Comparison of ENCODE assay signal across 28 mouse cellular contexts in genomic region chr4:116111486-116111885, GRCm38 (mm10). TPM values are rescaled to one million over a fixed set of nuclear protein-coding genes. Genes with fewer than 3 reads are reported as not detected.
"Had no signal": no experiment of that assay in that cellular context is flagged by ENCODE, and none has a peak within 500 bp of the region (broad histone marks: within the 10 kb centered on the region; RNA-seq: fewer than 3 reads in every experiment).

No protein-coding gene starts in this region.

- DNase-seq: cerebellum, adult 2 months; cerebellum, adult 8-10 months; cerebellum, adult 9-10 months; cerebellum, adult 9-11 months; cerebellum, postnatal 10 days; cerebellum, postnatal 14 days; cerebellum, postnatal 25 days; cerebellum, postnatal 36 days; embryo, embryonic 11 days; forebrain, postnatal 0 days; gastrocnemius, adult 2 months; gastrocnemius, postnatal 10 days; gastrocnemius, postnatal 14 days; gastrocnemius, postnatal 25 days; gastrocnemius, postnatal 36 days; heart, adult 2 months had no signal

- ATAC-seq: forebrain, embryonic 13.5 days; forebrain, embryonic 14.5 days; forebrain, embryonic 15.5 days; forebrain, embryonic 16.5 days; forebrain, postnatal 0 days had no signal

- H3K4me1 ChIP-seq: embryonic facial prominence, embryonic 10.5 days; embryonic facial prominence, embryonic 12.5 days; embryonic facial prominence, embryonic 13.5 days; embryonic facial prominence, embryonic 15.5 days; forebrain, embryonic 12.5 days; forebrain, embryonic 13.5 days; forebrain, embryonic 15.5 days had no signal

- H3K9ac ChIP-seq: embryonic facial prominence, embryonic 12.5 days; embryonic facial prominence, embryonic 13.5 days; embryonic facial prominence, embryonic 15.5 days; forebrain, embryonic 12.5 days; forebrain, embryonic 13.5 days; forebrain, embryonic 15.5 days; forebrain, postnatal 0 days had no signal

- H3K4me3 ChIP-seq: embryonic facial prominence, embryonic 10.5 days; embryonic facial prominence, embryonic 12.5 days; embryonic facial prominence, embryonic 13.5 days; embryonic facial prominence, embryonic 15.5 days; erythroblast, embryonic 14.5 days; forebrain, embryonic 10.5 days; forebrain, embryonic 12.5 days; forebrain, embryonic 13.5 days; forebrain, embryonic 15.5 days; gastrocnemius, adult 2 months; heart, adult 2 months had no signal

- H3K27ac ChIP-seq: embryonic facial prominence, embryonic 10.5 days; embryonic facial prominence, embryonic 12.5 days; embryonic facial prominence, embryonic 13.5 days; embryonic facial prominence, embryonic 15.5 days; forebrain, embryonic 10.5 days; forebrain, embryonic 12.5 days; forebrain, embryonic 13.5 days; forebrain, embryonic 15.5 days; gastrocnemius, adult 2 months; heart, adult 2 months had no signal

- H3K4me2 ChIP-seq: embryonic facial prominence, embryonic 12.5 days; embryonic facial prominence, embryonic 13.5 days; embryonic facial prominence, embryonic 15.5 days; forebrain, embryonic 12.5 days; forebrain, embryonic 13.5 days; forebrain, embryonic 15.5 days had no signal

- H3K9me3 ChIP-seq: embryonic facial prominence, embryonic 10.5 days; embryonic facial prominence, embryonic 12.5 days; embryonic facial prominence, embryonic 13.5 days; embryonic facial prominence, embryonic 15.5 days; forebrain, embryonic 10.5 days; forebrain, embryonic 12.5 days; forebrain, embryonic 13.5 days; forebrain, embryonic 15.5 days had no signal

- H3K27me3 ChIP-seq: embryonic facial prominence, embryonic 12.5 days; embryonic facial prominence, embryonic 13.5 days; embryonic facial prominence, embryonic 15.5 days; forebrain, embryonic 12.5 days; forebrain, embryonic 13.5 days; forebrain, embryonic 15.5 days had no signal

RNA-seq across cellular contexts. Expression of gene Lurap1, which starts 39.7 kb away (rescaled TPM):
- total RNA-seq: granulocyte monocyte progenitor cell, adult 5-6 weeks had no signal
- polyA plus RNA-seq: erythroblast, embryonic 14.5 days had no signal
